Mouse (Mus musculus): ENCODE measurements around the gene Litaf. TPM values are rescaled to one million over a fixed set of nuclear protein-coding genes. Genes with fewer than 3 reads are reported as not detected.
A peak's percentile ranks its signal among the peaks of the same experiment; 100 is the strongest.
"Not testable (repeated sequence)": the region's sequence is repeated elsewhere in the genome, so short reads cannot be mapped to it uniquely, and the experiment has no call there.

Gene Litaf
- polyA plus RNA-seq, 1 experiment from 2014 or later, result 99.1 TPM

DNA sequence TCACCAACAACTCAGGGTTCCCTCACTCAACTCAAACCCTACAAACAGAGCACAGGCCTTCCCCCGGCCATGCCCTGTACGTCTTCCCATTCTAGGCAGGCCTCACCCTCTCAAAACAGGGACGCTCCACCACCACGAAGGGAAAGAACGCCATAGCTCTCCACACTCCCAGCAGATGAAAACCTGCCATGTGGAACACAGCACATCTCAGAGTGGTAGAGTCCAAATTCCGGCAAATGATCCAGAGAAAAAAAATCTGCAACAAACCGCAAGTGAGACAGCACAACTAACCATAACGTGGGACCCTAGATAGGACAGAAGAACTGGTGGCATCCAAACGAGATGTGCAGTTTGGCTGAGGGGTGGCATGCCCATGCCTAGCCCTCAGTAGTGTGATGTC, 88.1 kb downstream of the Litaf start:
- H3K4me2 ChIP-seq (replicated peaks), result no peak overlapping the region
- no peaks in the 10 kb centered on the region for H3K9me3 ChIP-seq
- WGBS, result 88% methylated on average over 9 of the region's 9 CpGs
- H3K36me3 ChIP-seq, result no peaks in the 10 kb centered on the region
- no peak for ATAC-seq
- no peak overlapping the region for H3K9ac ChIP-seq
- H3K4me3 ChIP-seq (replicated peaks), result no peak overlapping the region
- peaks cover 39% of the 10 kb centered on the region for H3K4me1 ChIP-seq (replicated peaks)
- H3K27me3 ChIP-seq (replicated peaks), result no peaks in the 10 kb centered on the region
- no peak overlapping the region for H3K27ac ChIP-seq

DNA sequence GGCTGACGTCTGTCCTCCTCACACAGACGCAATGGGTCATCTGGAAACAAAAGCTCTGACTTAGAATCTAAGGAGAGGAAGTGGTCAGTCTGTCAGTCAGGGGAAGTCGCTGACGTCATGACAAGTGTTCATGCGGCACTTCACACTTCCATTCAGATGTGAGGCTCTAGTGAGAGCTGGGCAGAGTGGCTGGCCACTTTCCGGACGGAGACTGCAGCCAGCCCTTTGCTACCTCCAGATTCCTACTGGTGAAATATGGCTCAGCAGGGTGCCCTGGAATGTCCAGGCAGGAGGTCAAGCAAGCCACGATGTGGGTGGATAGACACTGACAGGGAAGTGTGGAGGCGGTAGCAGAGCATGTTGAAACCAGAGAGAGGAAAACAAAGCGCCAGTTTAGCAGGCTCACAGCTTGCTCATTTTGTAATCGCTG, 89.7 kb downstream of the Litaf start:
- WGBS, result 67% methylated on average over 11 of the region's 11 CpGs
- Histone ChIP-seq H3K9ac (no peak overlapping the region), H3K27ac (no peak overlapping the region), H3K9me3 (no peaks in the 10 kb centered on the region), H3K4me1 (replicated peaks) (peaks cover 37% of the 10 kb centered on the region), H3K27me3 (replicated peaks) (no peaks in the 10 kb centered on the region), H3K4me3 (replicated peaks) (no peak overlapping the region), H3K4me2 (replicated peaks) (no peak overlapping the region), H3K36me3 (no peaks in the 10 kb centered on the region)
- no peak for ATAC-seq

DNA sequence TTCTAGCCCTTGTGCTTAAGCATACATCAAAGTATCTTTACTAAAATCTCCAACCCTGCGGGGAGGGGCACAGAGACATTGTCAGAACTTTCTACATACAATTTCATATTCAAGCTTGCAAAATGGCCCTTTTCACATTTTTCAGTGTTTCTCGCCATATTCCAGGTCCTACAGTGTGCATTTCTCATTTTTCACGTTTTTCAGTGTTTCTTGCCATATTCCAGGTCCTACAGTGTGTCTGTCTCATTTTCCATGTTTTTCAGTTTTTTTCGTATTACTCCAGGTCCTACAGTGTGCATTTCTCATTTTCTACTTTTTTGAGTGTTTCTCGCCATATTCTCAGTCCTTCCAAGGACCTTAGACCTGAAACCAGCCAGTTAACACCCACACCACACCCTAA, 91.0 kb downstream of the Litaf start:
- WGBS, result 66% methylated on average over 5 of the region's 5 CpGs
- Histone ChIP-seq H3K36me3 (no peaks in the 10 kb centered on the region), H3K9me3 (no peaks in the 10 kb centered on the region), H3K9ac (no peak overlapping the region), H3K4me2 (replicated peaks) (no peak overlapping the region), H3K27ac (no peak overlapping the region), H3K4me3 (replicated peaks) (no peak overlapping the region), H3K27me3 (replicated peaks) (no peaks in the 10 kb centered on the region), H3K4me1 (replicated peaks) (peaks cover 27% of the 10 kb centered on the region)
- no peak for ATAC-seq

DNA sequence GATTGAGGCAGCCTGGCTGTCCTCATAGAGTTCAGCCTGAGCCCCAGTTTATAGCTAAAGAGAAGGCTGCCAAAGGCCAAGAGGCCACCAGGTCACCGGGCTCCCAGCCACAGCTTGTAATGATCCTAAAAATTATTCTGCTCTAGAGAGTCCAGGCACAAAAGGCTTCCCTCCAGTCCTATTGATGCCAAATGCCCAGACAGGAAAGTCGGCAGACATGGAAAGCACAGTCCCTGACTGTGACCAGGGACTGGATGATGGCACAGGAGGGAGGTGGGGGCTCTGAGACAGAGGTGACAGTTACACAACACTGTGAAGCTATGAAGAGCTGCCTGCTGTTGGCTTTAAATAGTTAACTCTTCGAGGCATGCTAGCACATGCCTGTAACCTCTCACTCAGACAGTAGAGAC, 91.9 kb downstream of the Litaf start:
- H3K27me3 ChIP-seq (replicated peaks), result no peaks in the 10 kb centered on the region
- no peak overlapping the region for H3K4me2 ChIP-seq (replicated peaks)
- no peak overlapping the region for H3K9ac ChIP-seq
- no peaks in the 10 kb centered on the region for H3K9me3 ChIP-seq
- no peak overlapping the region for H3K4me3 ChIP-seq (replicated peaks)
- peaks cover 22% of the 10 kb centered on the region for H3K4me1 ChIP-seq (replicated peaks)
- H3K27ac ChIP-seq, result no peak overlapping the region
- H3K36me3 ChIP-seq, result no peaks in the 10 kb centered on the region
- 34% methylated on average over 3 of the region's 3 CpGs for WGBS
- ATAC-seq, result no peak

DNA sequence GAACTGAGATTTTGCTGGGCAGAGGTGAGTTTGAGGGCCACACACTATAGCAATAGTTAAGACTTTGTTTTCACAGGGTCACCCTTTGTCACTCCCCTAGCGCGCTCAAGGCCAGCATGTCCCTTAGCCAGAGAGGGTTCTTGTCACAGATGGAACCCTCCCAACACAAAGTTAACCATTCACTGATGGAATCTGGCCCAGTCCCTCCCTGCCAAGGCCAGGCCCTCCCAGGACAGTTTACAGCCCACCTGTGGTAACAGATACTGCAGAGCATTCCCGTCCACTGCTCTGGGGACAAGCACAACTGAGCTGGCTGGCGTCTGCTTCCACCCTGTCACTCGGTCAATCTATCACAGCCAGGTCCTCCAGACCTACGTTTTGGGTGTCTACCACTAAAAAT, 93.7 kb downstream of the Litaf start:
- Histone ChIP-seq H3K27me3 (replicated peaks) (no peaks in the 10 kb centered on the region), H3K27ac (no peak overlapping the region), H3K4me3 (replicated peaks) (no peak overlapping the region), H3K4me1 (replicated peaks) (peaks cover 14% of the 10 kb centered on the region), H3K9me3 (no peaks in the 10 kb centered on the region), H3K4me2 (replicated peaks) (no peak overlapping the region), H3K9ac (no peak overlapping the region), H3K36me3 (no peaks in the 10 kb centered on the region)
- 58% methylated on average over 6 of the region's 6 CpGs for WGBS
- peak; percentile 80 for ATAC-seq

DNA sequence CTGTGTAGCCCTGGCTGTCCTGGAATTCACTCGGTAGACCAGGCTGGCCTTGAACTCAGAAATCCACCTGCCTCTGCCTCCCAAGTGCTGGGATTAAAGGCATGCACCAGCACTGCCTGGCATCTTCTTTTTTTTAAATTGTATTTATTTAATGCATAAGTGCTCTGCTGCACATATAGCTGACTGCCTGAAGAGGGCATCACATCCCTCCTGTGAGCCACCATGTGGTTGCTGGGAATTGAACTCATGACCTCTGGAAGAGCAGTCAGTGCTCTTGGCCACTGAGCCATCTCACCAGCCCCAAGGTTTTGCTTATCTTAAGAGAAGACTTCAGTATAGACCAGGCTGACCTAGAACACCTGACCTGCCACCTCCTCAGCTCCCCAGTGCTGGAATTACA, 96.0 kb downstream of the Litaf start:
- peaks cover 14% of the 10 kb centered on the region for H3K4me1 ChIP-seq (replicated peaks)
- H3K4me3 ChIP-seq (replicated peaks), result not testable (repeated sequence)
- WGBS, result 89% methylated on average over 1 of the region's 1 CpGs

DNA sequence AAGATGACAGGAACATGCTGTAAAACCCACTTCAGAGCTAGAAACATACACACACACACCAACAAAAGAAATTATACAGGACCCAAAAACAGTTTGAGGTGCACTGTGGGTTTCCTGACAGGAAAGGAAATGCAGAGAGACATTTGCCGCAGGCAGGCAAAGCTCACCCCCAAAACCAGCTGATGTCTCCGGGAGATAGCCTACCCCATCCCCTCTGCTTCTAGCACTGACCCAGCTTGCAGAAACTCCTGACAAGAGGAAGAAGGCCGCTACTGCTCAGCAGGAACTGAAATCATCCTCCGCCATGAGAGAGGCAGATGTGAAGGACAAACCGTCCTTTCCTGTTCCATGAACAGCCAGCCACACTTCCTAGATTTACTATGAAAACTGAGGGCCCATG, 96.6 kb downstream of the Litaf start:
- Histone ChIP-seq H3K4me2 (replicated peaks) (no peak overlapping the region), H3K9me3 (no peaks in the 10 kb centered on the region), H3K4me1 (replicated peaks) (peaks cover 14% of the 10 kb centered on the region), H3K9ac (no peak overlapping the region), H3K27me3 (replicated peaks) (no peaks in the 10 kb centered on the region), H3K36me3 (peaks cover 2% of the 10 kb centered on the region; the same call in 1 of the 2 replicates), H3K27ac (no peak overlapping the region), H3K4me3 (replicated peaks) (no peak overlapping the region)
- 71% methylated on average over 5 of the region's 5 CpGs for WGBS
- ATAC-seq, result no peak

More for the DNA sequence above, 96.0 kb downstream of the Litaf start:
- ATAC-seq; H3K4me2 ChIP-seq (replicated peaks); H3K27ac ChIP-seq; H3K9ac ChIP-seq; H3K9me3 ChIP-seq; H3K36me3 ChIP-seq; H3K27me3 ChIP-seq (replicated peaks): not testable (repeated sequence)

DNA sequence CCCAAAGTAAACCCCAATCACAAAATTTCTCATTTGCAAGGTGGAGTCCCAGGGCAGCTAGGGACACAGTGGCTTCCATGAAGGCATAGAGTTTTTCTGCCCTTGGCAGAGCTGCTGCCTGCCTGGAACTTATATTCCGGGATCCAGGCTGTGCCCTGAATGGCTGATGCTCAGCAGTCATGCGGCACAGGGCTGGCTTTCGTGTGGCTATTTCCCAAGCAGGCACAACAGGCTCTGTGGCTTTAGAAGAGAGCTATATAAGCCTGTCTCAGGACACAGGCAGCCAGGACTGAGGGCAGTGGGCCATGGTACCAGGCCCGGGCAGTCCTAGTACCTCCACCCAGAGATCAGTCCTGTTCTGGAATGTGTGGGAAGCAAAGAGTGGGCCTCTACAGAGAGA, 97.7 kb downstream of the Litaf start:
- H3K36me3 ChIP-seq, result peaks cover 6% of the 10 kb centered on the region; the same call in 1 of the 2 replicates
- no peaks in the 10 kb centered on the region for H3K9me3 ChIP-seq
- H3K4me2 ChIP-seq (replicated peaks), result no peak overlapping the region
- no peak overlapping the region for H3K4me3 ChIP-seq (replicated peaks)
- no peak for ATAC-seq
- H3K9ac ChIP-seq, result no peak overlapping the region
- H3K27ac ChIP-seq, result 0 out of 2 replicates have a peak overlapping the region, but pooled peaks have one; percentile 20
- WGBS, result 86% methylated on average over 4 of the region's 4 CpGs
- H3K27me3 ChIP-seq (replicated peaks), result no peaks in the 10 kb centered on the region
- peaks cover 14% of the 10 kb centered on the region for H3K4me1 ChIP-seq (replicated peaks)

DNA sequence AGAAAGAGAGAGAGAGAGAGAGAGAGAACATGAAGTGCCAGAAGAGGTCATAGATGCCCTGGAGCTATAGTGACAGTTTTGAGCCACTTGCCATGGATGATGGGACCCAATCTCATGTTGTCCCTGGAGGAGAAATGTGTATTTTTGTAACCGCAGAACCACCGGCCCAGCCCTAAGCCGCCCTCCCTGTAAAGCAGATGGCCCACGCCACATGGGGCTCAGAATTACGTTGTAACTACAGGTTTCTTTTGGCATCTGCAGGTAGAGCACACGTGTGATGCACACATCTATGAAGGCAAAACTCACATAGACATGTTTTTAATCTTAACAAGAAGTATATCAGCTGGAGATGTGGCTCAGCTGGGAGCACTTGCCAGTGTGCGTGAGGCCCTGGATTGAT, 98.2 kb downstream of the Litaf start:
- H3K4me3 ChIP-seq (replicated peaks), result no peak overlapping the region
- H3K9ac ChIP-seq, result no peak overlapping the region
- H3K27me3 ChIP-seq (replicated peaks), result no peaks in the 10 kb centered on the region
- 82% methylated on average over 7 of the region's 7 CpGs for WGBS
- H3K4me1 ChIP-seq (replicated peaks), result peaks cover 14% of the 10 kb centered on the region
- H3K9me3 ChIP-seq, result no peaks in the 10 kb centered on the region
- H3K36me3 ChIP-seq, result peaks cover 11% of the 10 kb centered on the region; the same call in 1 of the 2 replicates
- no peak overlapping the region for H3K4me2 ChIP-seq (replicated peaks)
- ATAC-seq, result no peak
- no peak overlapping the region for H3K27ac ChIP-seq

DNA sequence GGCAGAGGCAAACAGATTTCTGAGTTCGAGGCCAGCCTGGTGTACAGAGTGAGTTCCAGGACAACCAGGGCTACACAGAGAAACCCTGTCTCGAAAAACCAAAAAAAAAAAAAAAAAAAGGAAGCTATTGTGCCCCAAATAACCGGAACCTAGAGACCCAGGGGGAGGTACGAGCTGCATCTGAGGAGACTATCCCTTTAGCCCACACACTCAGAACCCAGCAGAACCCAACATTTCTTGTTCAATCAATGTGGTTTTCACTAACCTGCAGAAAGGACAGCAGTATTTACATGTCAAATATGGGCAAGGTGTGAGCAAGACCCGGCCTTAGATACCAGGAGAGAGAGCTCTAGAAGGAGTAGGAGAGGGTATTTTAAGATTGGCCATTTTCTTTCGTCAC, 98.9 kb downstream of the Litaf start:
- no peak overlapping the region for H3K9ac ChIP-seq
- ATAC-seq, result no peak

DNA sequence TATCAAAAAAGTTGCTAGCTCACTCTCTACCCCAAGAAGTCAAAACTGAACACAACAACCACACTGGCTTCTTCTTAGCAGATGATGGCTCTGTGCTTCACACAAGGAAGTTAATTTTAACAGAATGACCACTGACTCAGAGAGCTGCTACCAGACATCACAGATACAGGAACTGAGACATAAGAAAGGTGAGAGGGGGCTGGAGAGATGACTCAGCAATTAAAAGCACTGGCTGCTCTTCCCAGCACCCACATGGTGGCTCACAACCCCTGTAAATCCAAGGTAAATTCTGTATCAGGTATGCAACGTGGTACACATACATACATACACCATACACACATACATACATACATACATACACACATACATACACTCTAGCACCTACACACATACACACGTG, 100.9 kb downstream of the Litaf start:
- no peaks in the 10 kb centered on the region for H3K27me3 ChIP-seq (replicated peaks)
- H3K9ac ChIP-seq, result no peak overlapping the region
- no peak for ATAC-seq
- no peak overlapping the region for H3K27ac ChIP-seq
- no peak overlapping the region for H3K4me3 ChIP-seq (replicated peaks)
- no peaks in the 10 kb centered on the region for H3K9me3 ChIP-seq
- WGBS, result 55% methylated on average over 2 of the region's 2 CpGs
- peaks cover 18% of the 10 kb centered on the region; the same call in 1 of the 2 replicates for H3K36me3 ChIP-seq
- no peak overlapping the region for H3K4me2 ChIP-seq (replicated peaks)
- H3K4me1 ChIP-seq (replicated peaks), result peaks cover 6% of the 10 kb centered on the region; the same call in 1 of the 2 replicates

More for the DNA sequence above, 98.9 kb downstream of the Litaf start:
- H3K27me3 ChIP-seq (replicated peaks), result no peaks in the 10 kb centered on the region
- H3K4me1 ChIP-seq (replicated peaks), result peaks cover 10% of the 10 kb centered on the region
- no peak overlapping the region for H3K4me3 ChIP-seq (replicated peaks)
- 81% methylated on average over 6 of the region's 6 CpGs for WGBS
- no peaks in the 10 kb centered on the region for H3K9me3 ChIP-seq
- H3K4me2 ChIP-seq (replicated peaks), result no peak overlapping the region
- H3K27ac ChIP-seq, result no peak overlapping the region
- H3K36me3 ChIP-seq, result peaks cover 11% of the 10 kb centered on the region; the same call in 1 of the 2 replicates

DNA sequence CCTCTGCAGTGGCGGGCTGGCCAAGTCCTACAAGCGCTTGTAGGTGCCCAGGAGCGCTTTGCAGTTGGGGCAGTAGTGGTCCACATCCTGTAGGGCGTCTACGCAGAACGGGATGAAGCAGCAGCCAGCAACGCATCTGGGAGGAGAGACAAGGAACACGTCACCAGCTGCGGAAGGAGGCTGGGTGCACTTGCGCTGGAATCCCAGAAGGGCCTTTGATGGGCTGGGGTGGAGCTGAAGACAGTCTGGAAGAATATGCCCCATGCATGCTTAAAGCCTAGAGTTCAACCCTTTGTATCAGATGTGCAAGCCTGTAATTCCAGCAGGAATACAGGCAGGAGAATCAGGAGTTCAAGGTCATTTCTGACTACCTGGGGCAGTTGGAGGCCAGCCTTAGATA, 105.0 kb downstream of the Litaf start:
- Histone ChIP-seq H3K4me1 (replicated peaks) (no peaks in the 10 kb centered on the region), H3K36me3 (peaks cover 22% of the 10 kb centered on the region), H3K9ac (no peak overlapping the region), H3K27ac (no peak overlapping the region), H3K9me3 (no peaks in the 10 kb centered on the region), H3K4me3 (replicated peaks) (no peak overlapping the region), H3K27me3 (replicated peaks) (no peaks in the 10 kb centered on the region), H3K4me2 (replicated peaks) (no peak overlapping the region)
- WGBS, result 90% methylated on average over 10 of the region's 10 CpGs
- ATAC-seq, result no peak

DNA sequence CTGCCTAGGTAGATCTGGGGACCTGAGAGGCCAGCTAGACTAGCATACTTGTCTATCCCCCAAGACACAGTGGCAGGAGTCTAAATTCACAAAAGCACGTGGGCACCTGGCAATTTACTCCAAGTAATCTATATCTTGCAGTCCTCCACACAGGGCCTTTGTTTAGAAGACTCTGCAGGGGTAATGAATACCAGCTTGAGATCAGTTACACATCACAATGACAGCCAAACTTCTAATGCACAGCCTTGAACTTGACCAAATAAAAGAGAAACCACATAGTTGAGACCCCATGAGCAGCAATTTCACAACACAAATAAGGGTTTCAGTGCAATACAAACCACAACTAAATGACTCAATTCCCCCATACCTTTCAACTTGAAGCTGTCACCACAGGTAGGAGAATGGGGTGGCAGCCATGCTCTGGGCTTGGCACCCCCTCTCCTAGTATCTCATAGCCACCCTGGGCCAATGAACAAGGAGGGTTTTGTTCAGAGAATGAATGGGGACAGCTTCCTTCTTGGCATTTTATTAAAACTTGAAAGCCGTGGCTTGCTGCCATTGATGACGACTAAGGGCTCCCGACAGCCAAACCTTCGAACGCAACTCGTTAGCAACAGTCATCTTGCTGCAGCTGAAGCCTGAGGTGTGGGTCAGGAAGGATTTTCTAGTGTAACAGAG, 107.1 kb downstream of the Litaf start:
- no peak overlapping the region for H3K9ac ChIP-seq
- no peaks in the 10 kb centered on the region for H3K27me3 ChIP-seq (replicated peaks)
- ATAC-seq, result no peak
- no peak overlapping the region for H3K4me3 ChIP-seq (replicated peaks)
- no peak overlapping the region for H3K4me2 ChIP-seq (replicated peaks)
- no peaks in the 10 kb centered on the region for H3K4me1 ChIP-seq (replicated peaks)
- no peak overlapping the region for H3K27ac ChIP-seq
- 77% methylated on average over 7 of the region's 7 CpGs for WGBS
- H3K9me3 ChIP-seq, result no peaks in the 10 kb centered on the region
- peaks cover 22% of the 10 kb centered on the region for H3K36me3 ChIP-seq

Measured in intestine, embryonic 15.5 days (tissue).